Mouse (Mus musculus) neural tube, embryonic 15.5 days (tissue): ENCODE measurements at regions not wholly inside any gene's neighbourhood (a gene's known extent, or its start where the extent isn't known, plus 50 kb on each side); places are given as distances from the start of the nearest gene placed in this dataset.

Experiments used
- ATAC-seq: fragments of 200-750 bp; cut with Nextera tagmentation; 2 replicates; pipeline ENCODE4 v1.8.0; 2017; ENCODE audit warnings: mild to moderate bottlenecking, moderate TSS enrichment, moderate library complexity; ENCODE audit not compliant: low FRiP score
- H3K27ac ChIP-seq: fragments of 300-500 bp; sonication (generic); replicated peaks from 2 replicates; pipeline ENCODE4 v1.5.1; 2015; ENCODE audit warnings: mild to moderate bottlenecking, inconsistent platforms
- H3K27me3 ChIP-seq: fragments of 300-500 bp; sonication (generic); replicated peaks from 2 replicates; pipeline ENCODE4 v1.6.1; 2015; ENCODE audit warnings: inconsistent platforms
- H3K36me3 ChIP-seq: fragments of 300-500 bp; sonication (generic); 2 replicates; pipeline ENCODE4 v1.6.1; 2015; ENCODE audit warnings: inconsistent platforms
- H3K4me1 ChIP-seq: fragments of 300-500 bp; sonication (generic); 2 replicates; pipeline ENCODE4 v1.6.1; 2015; ENCODE audit warnings: inconsistent platforms
- H3K4me2 ChIP-seq: fragments of 300-500 bp; sonication (generic); 2 replicates; pipeline ENCODE4 v1.6.1; 2015; ENCODE audit warnings: inconsistent platforms, mild to moderate bottlenecking, moderate library complexity
- H3K4me3 ChIP-seq: fragments of 300-500 bp; sonication (generic); replicated peaks from 2 replicates; pipeline ENCODE4 v1.5.1; 2015; ENCODE audit warnings: mild to moderate bottlenecking, inconsistent platforms
- H3K9ac ChIP-seq: fragments of 300-500 bp; sonication (generic); replicated peaks from 2 replicates; pipeline ENCODE4 v1.6.1; 2015; ENCODE audit warnings: mild to moderate bottlenecking, inconsistent platforms
- H3K9me3 ChIP-seq: fragments of 300-500 bp; sonication (generic); replicated peaks from 2 replicates; pipeline ENCODE4 v1.6.1; 2016; ENCODE audit warnings: inconsistent platforms
- WGBS: fragments of 180-500 bp; shearing (Covaris S2); methylation state at CpG from one replicate; pipeline ENCODE4 v1.1.7; 2015; ENCODE audit warnings: mixed read lengths; 5-methylcytosine and 5-hydroxymethylcytosine counted together

GRCm38 (mm10) chr3:48911758-48912157, 845.4 kb downstream of the Pcdh18 start:
- Histone ChIP-seq H3K27ac (no peak overlapping the region), H3K36me3 (no peaks in the 10 kb centered on the region), H3K4me2 (no peak overlapping the region), H3K4me1 (no peaks in the 10 kb centered on the region), H3K4me3 (no peak overlapping the region), H3K9me3 (no peaks in the 10 kb centered on the region), H3K27me3 (no peaks in the 10 kb centered on the region), H3K9ac (no peak overlapping the region)
- ATAC-seq: no peak
- 66% methylated on average over 2 of the region's 2 CpGs for WGBS

GRCm38 (mm10) chr3:48890403-48890802, 866.7 kb downstream of the Pcdh18 start:
- H3K4me1 ChIP-seq: no peaks in the 10 kb centered on the region
- H3K4me2 ChIP-seq: no peak overlapping the region
- WGBS: 76% methylated on average over 3 of the region's 3 CpGs
- no peaks in the 10 kb centered on the region for H3K36me3 ChIP-seq
- no peaks in the 10 kb centered on the region for H3K27me3 ChIP-seq
- ATAC-seq: no peak
- H3K4me3 ChIP-seq: no peak overlapping the region
- H3K9me3 ChIP-seq: no peaks in the 10 kb centered on the region
- no peak overlapping the region for H3K27ac ChIP-seq
- no peak overlapping the region for H3K9ac ChIP-seq

GRCm38 (mm10) chr3:48887885-48888284, 869.2 kb downstream of the Pcdh18 start:
- H3K27me3 ChIP-seq: no peaks in the 10 kb centered on the region
- no peak overlapping the region for H3K4me3 ChIP-seq
- H3K4me1 ChIP-seq: no peaks in the 10 kb centered on the region
- no peak overlapping the region for H3K27ac ChIP-seq
- WGBS: 46% methylated on average over 4 of the region's 4 CpGs
- H3K9ac ChIP-seq: no peak overlapping the region
- H3K4me2 ChIP-seq: no peak overlapping the region
- no peaks in the 10 kb centered on the region for H3K9me3 ChIP-seq
- H3K36me3 ChIP-seq: no peaks in the 10 kb centered on the region
- ATAC-seq: no peak

GRCm38 (mm10) chr3:48869527-48869926, 887.6 kb downstream of the Pcdh18 start:
- H3K36me3 ChIP-seq: no peaks in the 10 kb centered on the region
- no peak for ATAC-seq
- no peak overlapping the region for H3K4me2 ChIP-seq
- 75% methylated on average over 2 of the region's 2 CpGs for WGBS
- H3K9ac ChIP-seq: no peak overlapping the region
- H3K27ac ChIP-seq: no peak overlapping the region
- no peaks in the 10 kb centered on the region for H3K27me3 ChIP-seq
- no peak overlapping the region for H3K4me3 ChIP-seq
- H3K4me1 ChIP-seq: no peaks in the 10 kb centered on the region
- no peaks in the 10 kb centered on the region for H3K9me3 ChIP-seq

GRCm38 (mm10) chr3:48846049-48846653, 911.0 kb downstream of the Pcdh18 start:
- Histone ChIP-seq H3K9me3 (no peaks in the 10 kb centered on the region), H3K4me2 (peak overlapping the region; percentile 41), H3K4me3 (no peak overlapping the region; the same call in 1 of the 2 replicates), H3K9ac (no peak overlapping the region), H3K4me1 (peaks cover 3% of the 10 kb centered on the region; the same call in 1 of the 2 replicates), H3K27ac (no peak overlapping the region), H3K27me3 (no peaks in the 10 kb centered on the region), H3K36me3 (no peaks in the 10 kb centered on the region)
- 40% methylated on average over 6 of the region's 6 CpGs for WGBS
- ATAC-seq: peak; percentile 53; the same call in 1 of the 2 replicates

- no peaks in the 10 kb centered on the region for H3K4me1 ChIP-seq
- H3K9me3 ChIP-seq: no peaks in the 10 kb centered on the region
- no peaks in the 10 kb centered on the region for H3K27me3 ChIP-seq
- no peak overlapping the region for H3K27ac ChIP-seq
- no peak overlapping the region for H3K4me3 ChIP-seq
- WGBS: 73% methylated on average over 3 of the region's 3 CpGs
- H3K36me3 ChIP-seq: no peaks in the 10 kb centered on the region
- no peak for ATAC-seq
- H3K9ac ChIP-seq: no peak overlapping the region
- no peak overlapping the region for H3K4me2 ChIP-seq
Measured at GRCm38 (mm10) chr3:48840692-48841091, 916.4 kb downstream of the Pcdh18 start.

- H3K9me3 ChIP-seq: no peaks in the 10 kb centered on the region
- H3K36me3 ChIP-seq: no peaks in the 10 kb centered on the region
- H3K9ac ChIP-seq: no peak overlapping the region
- no peaks in the 10 kb centered on the region for H3K27me3 ChIP-seq
- H3K4me1 ChIP-seq: no peaks in the 10 kb centered on the region
- 13% methylated on average over 6 of the region's 6 CpGs for WGBS
- H3K4me2 ChIP-seq: no peak overlapping the region
- ATAC-seq: no peak
- no peak overlapping the region for H3K4me3 ChIP-seq
- no peak overlapping the region for H3K27ac ChIP-seq
Measured at GRCm38 (mm10) chr3:48823360-48823759, 933.8 kb downstream of the Pcdh18 start.

GRCm38 (mm10) chr3:48804398-48804797, 952.7 kb downstream of the Pcdh18 start:
- ATAC-seq: no peak
- WGBS: 23% methylated on average over 5 of the region's 5 CpGs

GRCm38 (mm10) chr3:48771709-48772108, 985.4 kb downstream of the Pcdh18 start:
- no peaks in the 10 kb centered on the region for H3K4me1 ChIP-seq
- no peak for ATAC-seq
- H3K27me3 ChIP-seq: no peaks in the 10 kb centered on the region
- no peak overlapping the region for H3K9ac ChIP-seq
- whole genome bisulfite sequencing: 92% methylated on average over 4 of the region's 4 CpGs
- no peak overlapping the region for H3K4me3 ChIP-seq
- H3K36me3 ChIP-seq: no peaks in the 10 kb centered on the region
- H3K9me3 ChIP-seq: no peaks in the 10 kb centered on the region
- no peak overlapping the region for H3K4me2 ChIP-seq
- H3K27ac ChIP-seq: no peak overlapping the region

More at GRCm38 (mm10) chr3:48804398-48804797, 952.7 kb downstream of the Pcdh18 start:
- H3K27me3 ChIP-seq: no peaks in the 10 kb centered on the region
- no peaks in the 10 kb centered on the region for H3K4me1 ChIP-seq
- H3K4me2 ChIP-seq: no peak overlapping the region
- no peak overlapping the region for H3K27ac ChIP-seq
- H3K36me3 ChIP-seq: no peaks in the 10 kb centered on the region
- no peak overlapping the region for H3K9ac ChIP-seq
- no peaks in the 10 kb centered on the region for H3K9me3 ChIP-seq
- no peak overlapping the region for H3K4me3 ChIP-seq
